Mouse (Mus musculus) liver, embryonic 14 days (tissue): ENCODE data around the gene Mrpl30. TPM values are rescaled to one million over a fixed set of nuclear protein-coding genes. Genes with fewer than 3 reads are reported as not detected.

Experiments
- polyA plus RNA-seq: library from polyadenylated mRNA; depleted of rRNA; stranded (reverse); fragments of >200 nt; gene quantifications from 2 replicates; pipeline ENCODE4 v1.2.3, GENCODE M21; 2012; rRNA removed

Mrpl30 gene
- polyA plus RNA-seq, result 87.1 and 90.2 TPM in 2 replicates

GRCm38 (mm10) chr1:37890025-37890652 lies at the start of gene Mrpl30, which contains the start of gene Mitd1:
Mrpl30 (plus strand) TSS chr1:37890477.
Mitd1 (minus strand) TSS chr1:37890411.

GRCm38 (mm10) chr1:37866286-37866685 lies 24.0 kb upstream of the Mrpl30 start, which contains the start of gene Tsga10:
Tsga10 (minus strand) TSS chr1:37866429.

GRCm38 (mm10) chr1:37871704-37872103 lies 18.6 kb upstream of the Mrpl30 start, which contains the start of gene Lipt1:
Lipt1 (plus strand) TSS chr1:37871738.

GRCm38 (mm10) chr1:37916393-37916792 lies 26.1 kb downstream of the Mrpl30 start, which contains the start of gene Lyg2:
Lyg2 (minus strand) TSS chr1:37916493.

Other genes starting within 250 kb of the Mrpl30 start
- gene 2010300C02Rik, start 170.4 kb upstream of the Mrpl30 start, polyA plus RNA-seq, result 0.06 and 0.08 TPM in 2 replicates
- gene Tsga10, start 24.0 kb upstream of the Mrpl30 start, polyA plus RNA-seq, result 0.94 and 1.1 TPM in 2 replicates
- gene Lipt1, start 18.7 kb upstream of the Mrpl30 start, polyA plus RNA-seq, result 2.8 and 3.0 TPM in 2 replicates
- 18.0 and 19.2 TPM in 2 replicates for gene Mitd1, start 66 bp upstream of the Mrpl30 start, polyA plus RNA-seq
- gene Lyg2, start 26.0 kb downstream of the Mrpl30 start, polyA plus RNA-seq, result not detected in 2 replicates
- not detected in 2 replicates for gene Lyg1, start 67.3 kb downstream of the Mrpl30 start, polyA plus RNA-seq
- gene Txndc9, start 107.4 kb downstream of the Mrpl30 start, polyA plus RNA-seq, result 24.9 and 25.1 TPM in 2 replicates
- gene Eif5b, start 107.5 kb downstream of the Mrpl30 start, polyA plus RNA-seq, result 22.1 and 24.0 TPM in 2 replicates
- gene Rev1, start 239.3 kb downstream of the Mrpl30 start, polyA plus RNA-seq, result 13.5 and 16.2 TPM in 2 replicates